Mouse (Mus musculus): ENCODE data around the gene Fam172a.

DNA sequence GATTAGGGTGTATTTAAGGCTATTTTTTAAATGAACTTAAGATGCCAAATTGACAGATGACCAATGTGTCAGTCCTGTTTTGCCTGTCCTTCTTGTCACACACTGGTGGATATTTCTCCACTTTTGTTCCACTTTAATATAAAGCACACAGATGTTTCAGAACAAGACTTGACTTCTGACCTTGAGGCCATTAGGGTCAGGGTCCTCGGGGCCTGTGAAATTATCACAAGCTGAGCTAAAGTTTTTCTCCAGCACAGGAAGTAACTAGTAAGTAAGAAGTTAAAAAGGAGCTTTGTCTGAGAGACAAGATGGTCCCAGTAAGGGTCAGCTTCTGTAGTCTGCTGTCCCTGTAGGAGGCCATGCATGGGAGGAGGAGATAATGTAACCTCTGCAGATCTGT lies 255.8 kb downstream of the Fam172a start:
- TF ChIP-seq CTCF (IDR thresholded peaks at IDR 0.05; ENCODE audit: low read depth), result no peak
- TF ChIP-seq EP300 (IDR thresholded peaks at IDR 0.05; ENCODE audit: low read depth), result no peak

All from liver, postnatal 0 days (tissue).